Mouse (Mus musculus): ENCODE measurements around the gene Ago4. TPM values are rescaled to one million over a fixed set of nuclear protein-coding genes. Genes with fewer than 3 reads are reported as not detected.

Gene Ago4
- polyA plus RNA-seq, 1 experiment: 1.0 TPM

- Histone ChIP-seq H3K36me3 (ENCODE audit: control insufficient read depth, insufficient read depth, low read length) (peaks cover 3% of the 10 kb centered on the region; the same call in 1 of the 2 replicates), H3K27me3 (ENCODE audit: control insufficient read depth, insufficient read depth, low read length) (no peaks in the 10 kb centered on the region), H3K4me3 (ENCODE audit: extremely low read depth, insufficient read depth, insufficient read length) (no peak overlapping the region), H3K4me1 (ENCODE audit: control insufficient read depth, insufficient read depth, insufficient read length) (no peaks in the 10 kb centered on the region), H3K27ac (ENCODE audit: insufficient read depth, low read length) (no peak overlapping the region)
- 87% methylated on average over 8 of the region's 8 CpGs for WGBS
- DNase-seq (ENCODE audit: low read depth in 1 of 2, low spot score in 2 of 2): no peak
- TF ChIP-seq CTCF (IDR thresholded peaks at IDR 0.05; ENCODE audit: extremely low read depth, insufficient read depth, insufficient read length, insufficient replicate concordance) (no peak), POLR2A (IDR thresholded peaks at IDR 0.05; ENCODE audit: low read depth, low read length) (no peak)
Measured at GRCm38 (mm10) chr4:126502977-126503309, 30.3 kb downstream of the Ago4 start.

- WGBS: 74% methylated on average over 6 of the region's 6 CpGs
- Histone ChIP-seq H3K27ac (ENCODE audit: insufficient read depth, low read length) (no peak overlapping the region; the same call in 1 of the 2 replicates), H3K27me3 (ENCODE audit: control insufficient read depth, insufficient read depth, low read length) (no peaks in the 10 kb centered on the region), H3K4me3 (ENCODE audit: extremely low read depth, insufficient read depth, insufficient read length) (no peak overlapping the region), H3K4me1 (ENCODE audit: control insufficient read depth, insufficient read depth, insufficient read length) (no peaks in the 10 kb centered on the region), H3K36me3 (ENCODE audit: control insufficient read depth, insufficient read depth, low read length) (peaks cover 3% of the 10 kb centered on the region; the same call in 1 of the 2 replicates)
- no peak for TF ChIP-seq CTCF (IDR thresholded peaks at IDR 0.05; ENCODE audit: extremely low read depth, insufficient read depth, insufficient read length, insufficient replicate concordance)
- no peak for TF ChIP-seq POLR2A (IDR thresholded peaks at IDR 0.05; ENCODE audit: low read depth, low read length)
- no peak for DNase-seq (ENCODE audit: low read depth in 1 of 2, low spot score in 2 of 2)
Measured at GRCm38 (mm10) chr4:126502141-126502976, 30.9 kb downstream of the Ago4 start.

GRCm38 (mm10) chr4:126498601-126499000, 34.7 kb downstream of the Ago4 start:
- H3K27me3 ChIP-seq (ENCODE audit: control insufficient read depth, insufficient read depth, low read length): no peaks in the 10 kb centered on the region
- no peak for DNase-seq (ENCODE audit: low read depth in 1 of 2, low spot score in 2 of 2)
- WGBS: 80% methylated on average over 1 of the region's 1 CpGs
- H3K4me3 ChIP-seq (ENCODE audit: extremely low read depth, insufficient read depth, insufficient read length): no peak overlapping the region
- no peaks in the 10 kb centered on the region for H3K4me1 ChIP-seq (ENCODE audit: control insufficient read depth, insufficient read depth, insufficient read length)
- no peaks in the 10 kb centered on the region; the same call in 1 of the 2 replicates for H3K36me3 ChIP-seq (ENCODE audit: control insufficient read depth, insufficient read depth, low read length)
- TF ChIP-seq POLR2A (IDR thresholded peaks at IDR 0.05; ENCODE audit: low read depth, low read length): no peak
- no peak for TF ChIP-seq CTCF (IDR thresholded peaks at IDR 0.05; ENCODE audit: extremely low read depth, insufficient read depth, insufficient read length, insufficient replicate concordance)
- H3K27ac ChIP-seq (ENCODE audit: insufficient read depth, low read length): no peak overlapping the region

- Histone ChIP-seq H3K4me1 (ENCODE audit: control insufficient read depth, insufficient read depth, insufficient read length) (no peaks in the 10 kb centered on the region), H3K27me3 (ENCODE audit: control insufficient read depth, insufficient read depth, low read length) (no peaks in the 10 kb centered on the region), H3K36me3 (ENCODE audit: control insufficient read depth, insufficient read depth, low read length) (no peaks in the 10 kb centered on the region; the same call in 1 of the 2 replicates), H3K27ac (ENCODE audit: insufficient read depth, low read length) (no peak overlapping the region), H3K4me3 (ENCODE audit: extremely low read depth, insufficient read depth, insufficient read length) (no peak overlapping the region)
- TF ChIP-seq CTCF (IDR thresholded peaks at IDR 0.05; ENCODE audit: extremely low read depth, insufficient read depth, insufficient read length, insufficient replicate concordance) (no peak), POLR2A (IDR thresholded peaks at IDR 0.05; ENCODE audit: low read depth, low read length) (no peak)
- DNase-seq (ENCODE audit: low read depth in 1 of 2, low spot score in 2 of 2): no peak
- 90% methylated on average over 2 of the region's 2 CpGs for WGBS
Measured at GRCm38 (mm10) chr4:126496963-126497362, 36.3 kb downstream of the Ago4 start.

DNA sequence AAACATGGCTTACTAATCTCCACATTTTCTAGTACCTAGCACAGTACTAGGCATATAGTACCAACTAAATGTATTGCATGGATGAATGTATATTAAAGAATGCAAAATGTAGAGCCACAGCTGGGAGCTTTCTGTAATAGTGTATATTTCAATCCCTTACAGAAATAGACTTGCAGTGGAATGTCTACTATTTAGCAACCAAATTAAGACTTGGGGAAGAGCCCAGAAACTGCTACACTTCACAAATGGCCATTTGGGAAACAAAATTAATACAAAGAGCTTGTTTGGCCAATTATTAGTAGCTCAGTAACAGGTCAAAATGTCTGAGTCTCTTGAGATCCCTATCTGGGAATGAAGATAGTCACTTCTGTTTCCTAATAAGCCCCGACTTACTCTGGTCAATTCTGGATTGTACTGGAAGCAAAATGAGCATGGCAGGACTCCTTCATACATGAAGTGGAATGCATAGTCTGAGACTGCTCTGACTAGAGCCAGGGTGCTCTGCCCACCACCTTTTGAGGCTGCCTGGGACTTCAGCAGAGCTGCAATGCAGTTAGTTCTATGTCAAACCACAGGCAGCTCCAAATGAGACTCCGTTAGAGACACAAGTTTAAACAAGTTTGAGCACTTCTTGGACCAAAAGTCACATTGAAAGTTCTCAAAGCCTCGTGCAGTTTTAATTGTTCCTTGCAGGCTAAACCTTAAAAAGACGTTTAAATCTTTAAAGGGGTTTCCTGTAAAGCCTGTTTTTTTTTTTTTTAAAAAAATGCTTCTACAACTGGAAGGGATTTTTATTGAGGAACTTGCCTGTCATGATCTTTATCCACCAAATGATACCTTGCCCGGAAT, 37.1 kb downstream of the Ago4 start:
- Histone ChIP-seq H3K27me3 (ENCODE audit: control insufficient read depth, insufficient read depth, low read length) (no peaks in the 10 kb centered on the region), H3K4me3 (ENCODE audit: extremely low read depth, insufficient read depth, insufficient read length) (no peak overlapping the region), H3K4me1 (ENCODE audit: control insufficient read depth, insufficient read depth, insufficient read length) (no peaks in the 10 kb centered on the region), H3K36me3 (ENCODE audit: control insufficient read depth, insufficient read depth, low read length) (no peaks in the 10 kb centered on the region; the same call in 1 of the 2 replicates), H3K27ac (ENCODE audit: insufficient read depth, low read length) (no peak overlapping the region)
- DNase-seq (ENCODE audit: low read depth in 1 of 2, low spot score in 2 of 2): no peak
- 78% methylated on average over 5 of the region's 5 CpGs for WGBS
- no peak for TF ChIP-seq POLR2A (IDR thresholded peaks at IDR 0.05; ENCODE audit: low read depth, low read length)
- no peak for TF ChIP-seq CTCF (IDR thresholded peaks at IDR 0.05; ENCODE audit: extremely low read depth, insufficient read depth, insufficient read length, insufficient replicate concordance)

DNA sequence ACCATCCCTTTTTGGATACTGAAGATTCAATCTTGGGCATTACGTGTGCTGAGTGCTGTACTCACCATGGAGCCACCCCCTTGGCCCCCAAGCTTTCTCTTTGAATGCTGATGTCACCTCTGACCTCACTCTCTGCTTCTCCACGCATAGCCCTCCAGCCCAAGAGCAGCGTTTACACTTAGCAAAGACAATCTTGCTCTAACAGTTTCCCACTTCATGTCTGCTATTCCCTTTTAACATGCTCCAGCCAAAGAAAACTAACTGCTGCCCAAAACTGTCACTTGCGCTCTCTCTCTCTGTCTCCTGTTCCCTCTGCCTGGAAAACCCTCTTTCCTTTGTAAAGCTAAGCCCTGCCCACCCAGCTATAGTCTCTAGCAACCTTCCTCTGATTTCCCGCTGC, 37.8 kb downstream of the Ago4 start:
- DNase-seq (ENCODE audit: low read depth in 1 of 2, low spot score in 2 of 2): no peak

More for the DNA sequence above, 37.8 kb downstream of the Ago4 start:
- H3K36me3 ChIP-seq (ENCODE audit: control insufficient read depth, insufficient read depth, low read length): no peaks in the 10 kb centered on the region; the same call in 1 of the 2 replicates
- 85% methylated on average over 5 of the region's 5 CpGs for WGBS
- H3K4me1 ChIP-seq (ENCODE audit: control insufficient read depth, insufficient read depth, insufficient read length): no peaks in the 10 kb centered on the region
- TF ChIP-seq POLR2A (IDR thresholded peaks at IDR 0.05; ENCODE audit: low read depth, low read length) (no peak), CTCF (IDR thresholded peaks at IDR 0.05; ENCODE audit: extremely low read depth, insufficient read depth, insufficient read length, insufficient replicate concordance) (no peak)
- no peak overlapping the region for H3K4me3 ChIP-seq (ENCODE audit: extremely low read depth, insufficient read depth, insufficient read length)
- H3K27me3 ChIP-seq (ENCODE audit: control insufficient read depth, insufficient read depth, low read length): no peaks in the 10 kb centered on the region
- H3K27ac ChIP-seq (ENCODE audit: insufficient read depth, low read length): no peak overlapping the region
